Mouse (Mus musculus) CH12.LX (cell line): Measurements from ENCODE around the gene Dnaaf5. TPM values are rescaled to one million over a fixed set of nuclear protein-coding genes. Genes with fewer than 3 reads are reported as not detected.

Experiments
- DNase-seq: peaks from one replicate; pipeline ENCODE4 v3.0.0-alpha.2; 2013; ENCODE audit errors: extremely low read depth
- H3K27ac ChIP-seq: 2 replicates; pipeline ENCODE4 v1.5.1; 2012; ENCODE audit warnings: low read depth, mild to moderate bottlenecking, control low read depth, moderate library complexity; ENCODE audit not compliant: insufficient read depth
- H3K27me3 ChIP-seq: replicated peaks from 2 replicates; pipeline ENCODE3; 2012; ENCODE audit warnings: inconsistent platforms
- H3K36me3 ChIP-seq, 2 experiments: replicated peaks in 1 of 2; 2 replicates each; pipeline versions ENCODE3 to v1.6.1; 2012; ENCODE audit warnings: inconsistent platforms in 1 of 2, low read length in 1 of 2, mild to moderate bottlenecking in 1 of 2, mixed read lengths in 1 of 2, moderate library complexity in 1 of 2; ENCODE audit not compliant: control insufficient read depth in 1 of 2, insufficient read depth in 1 of 2
- H3K4me1 ChIP-seq, 2 experiments: 2 replicates each; pipeline ENCODE4 v1.6.1; 2012; ENCODE audit warnings: inconsistent platforms in 1 of 2, moderate library complexity in 1 of 2; ENCODE audit not compliant: insufficient read depth in 2 of 2, control insufficient read depth in 1 of 2
- H3K4me2 ChIP-seq: 2 replicates; pipeline ENCODE4 v1.6.1; 2012; ENCODE audit warnings: low read depth, mild to moderate bottlenecking, control low read depth; ENCODE audit not compliant: poor library complexity, insufficient read depth, severe bottlenecking
- H3K4me3 ChIP-seq, 3 experiments: fragments of 150-350 bp in 1 of 3; sonication (generic) in 1 of 3; replicated peaks in 1 of 3; 2 replicates each; pipeline versions ENCODE3 to v1.5.1; 2011 to 2012; ENCODE audit warnings: low read depth in 2 of 3, low read length in 2 of 3, mild to moderate bottlenecking in 2 of 3, moderate library complexity in 2 of 3, control low read depth in 1 of 3, improper control_type of control experiment in 1 of 3, inconsistent platforms in 1 of 3, mixed read lengths in 1 of 3; ENCODE audit not compliant: poor library complexity in 1 of 3
- H3K79me2 ChIP-seq: replicated peaks from 2 replicates; pipeline ENCODE4 v1.6.1; 2012; ENCODE audit warnings: mild to moderate bottlenecking, moderate library complexity; ENCODE audit not compliant: control insufficient read depth, poor library complexity, insufficient read depth, severe bottlenecking; ENCODE audit errors: extremely low read depth
- H3K9ac ChIP-seq: 2 replicates; pipeline ENCODE4 v1.6.1; 2012; ENCODE audit warnings: low read depth, mild to moderate bottlenecking, control low read depth, moderate library complexity; ENCODE audit not compliant: insufficient read depth
- H3K9me3 ChIP-seq: replicated peaks from 2 replicates; pipeline ENCODE3; 2012; ENCODE audit warnings: low read length, inconsistent platforms, mixed read lengths
- BHLHE40 ChIP-seq: IDR thresholded peaks from 2 replicates; pipeline ENCODE4 v1.6.1; 2011; ENCODE audit warnings: mild to moderate bottlenecking, low read depth, low read length, improper control_type of control experiment
- CTCF ChIP-seq, 2 experiments: IDR thresholded peaks in 1 of 2; conservative IDR thresholded peaks in 1 of 2; 2 replicates each; pipeline ENCODE4 v1.5.1; 2011 to 2012; ENCODE audit warnings: low read depth in 2 of 2, low read length in 2 of 2, improper control_type of control experiment in 1 of 2, inconsistent platforms in 1 of 2, mild to moderate bottlenecking in 1 of 2, moderate library complexity in 1 of 2
- E2F4 ChIP-seq: IDR thresholded peaks from 2 replicates; pipeline ENCODE4 v1.6.1; 2011; ENCODE audit warnings: low read depth, low read length, improper control_type of control experiment; ENCODE audit not compliant: insufficient replicate concordance
- ELF1 ChIP-seq: IDR thresholded peaks from 2 replicates; pipeline ENCODE4 v1.6.1; 2014; ENCODE audit warnings: low read depth, mild to moderate bottlenecking, inconsistent platforms, low read length, improper control_type of control experiment
- EP300 ChIP-seq: IDR thresholded peaks from 2 replicates; pipeline ENCODE4 v1.6.1; 2011; ENCODE audit warnings: low read length, improper control_type of control experiment
- ETS1 ChIP-seq: conservative IDR thresholded peaks from 2 replicates; pipeline ENCODE4 v1.6.1; 2012; ENCODE audit warnings: low read depth, mild to moderate bottlenecking, inconsistent platforms, low read length, improper control_type of control experiment, moderate library complexity
- GABPA ChIP-seq: IDR thresholded peaks from 2 replicates; pipeline ENCODE4 v1.6.1; 2012; ENCODE audit warnings: low read depth, low read length, improper control_type of control experiment, inconsistent platforms; ENCODE audit not compliant: insufficient replicate concordance
- HCFC1 ChIP-seq: IDR thresholded peaks from 2 replicates; pipeline ENCODE4 v1.6.1; 2012; ENCODE audit warnings: low read depth, mild to moderate bottlenecking, inconsistent platforms, low read length, improper control_type of control experiment
- IRF4 ChIP-seq: IDR thresholded peaks from 2 replicates; pipeline ENCODE4 v1.6.1; 2014; ENCODE audit warnings: low read depth, mild to moderate bottlenecking, inconsistent platforms, low read length, improper control_type of control experiment
- KAT2A ChIP-seq: IDR thresholded peaks from 2 replicates; pipeline ENCODE4 v1.6.1; 2012; ENCODE audit warnings: low read length, improper control_type of control experiment, inconsistent platforms; ENCODE audit not compliant: insufficient replicate concordance
- MAX ChIP-seq: IDR thresholded peaks from 2 replicates; pipeline ENCODE4 v1.6.1; 2011; ENCODE audit warnings: low read length, improper control_type of control experiment
- MEF2A ChIP-seq: IDR thresholded peaks from 2 replicates; pipeline ENCODE4 v1.6.1; 2014; ENCODE audit warnings: low read depth, mild to moderate bottlenecking, inconsistent platforms, low read length, improper control_type of control experiment, borderline replicate concordance
- NRF1 ChIP-seq: IDR thresholded peaks from 2 replicates; pipeline ENCODE4 v1.6.1; 2014; ENCODE audit warnings: low read depth, mild to moderate bottlenecking, inconsistent platforms, low read length, improper control_type of control experiment, moderate library complexity
- POLR2AphosphoS2 ChIP-seq: IDR thresholded peaks from 2 replicates; pipeline ENCODE4 v1.6.1; 2011; ENCODE audit warnings: low read depth, low read length, improper control_type of control experiment
- SIN3A ChIP-seq: IDR thresholded peaks from 2 replicates; pipeline ENCODE4 v1.6.1; 2012; ENCODE audit warnings: low read length, improper control_type of control experiment, inconsistent platforms
- SMC3 ChIP-seq: IDR thresholded peaks from 2 replicates; pipeline ENCODE4 v1.6.1; 2011; ENCODE audit warnings: low read depth, low read length, improper control_type of control experiment
- TCF12 ChIP-seq: IDR thresholded peaks from 2 replicates; pipeline ENCODE4 v1.6.1; 2014; ENCODE audit warnings: low read depth, mild to moderate bottlenecking, inconsistent platforms, low read length, improper control_type of control experiment
- ZMIZ1 ChIP-seq: IDR thresholded peaks from 2 replicates; pipeline ENCODE4 v1.6.1; 2012; ENCODE audit warnings: low read depth, mild to moderate bottlenecking, inconsistent platforms, low read length, improper control_type of control experiment
- ZNF384 ChIP-seq: IDR thresholded peaks from 2 replicates; pipeline ENCODE4 v1.6.1; 2012; ENCODE audit warnings: low read depth, low read length, improper control_type of control experiment, inconsistent platforms
- dilution Hi-C: fragments of 300-500 bp; cut with MboI; formaldehyde crosslinking; loops from 2 replicates; pipeline ENCODE4 v1.14.3; 2020; ENCODE audit warnings: low sequenced_read_pairs; ENCODE audit not compliant: extremely low pct_unique_long_range_greater_than_20kb, extremely low pct_ligation_motif_present
- in situ Hi-C: fragments of 300-500 bp; cut with MboI; formaldehyde crosslinking; loops from 3 replicates; pipeline ENCODE4 v1.14.3; 2019; ENCODE audit warnings: low sequenced_read_pairs, low pct_ligation_motif_present, low pct_unique_long_range_greater_than_20kb, mixed read lengths
- polyA plus RNA-seq: library from polyadenylated mRNA; unstranded; fragments of >175 nt; gene quantifications from 2 replicates; pipeline ENCODE4 v1.2.1, GENCODE M21; 2012; ENCODE audit warnings: low read depth; ENCODE audit not compliant: insufficient read length
- total RNA-seq, 2 experiments: library from RNA; depleted of rRNA; stranded (reverse); fragments of 300-350 nt in 1 of 2; fragments of >200 nt in 1 of 2; gene quantifications; 2 replicates each; pipeline ENCODE4 v1.2.3; 2012 to 2014

The Dnaaf5 gene
- total and polyA plus RNA-seq, 3 experiments, result 17.9 to 25.2 (median 21.7) TPM

- no peak for DNase-seq
- no peak for TF ChIP-seq TCF12
- no peak for TF ChIP-seq ELF1
- TF ChIP-seq ZNF384, result no peak
- TF ChIP-seq EP300, result no peak
- no peak for TF ChIP-seq NRF1
- TF ChIP-seq IRF4, result no peak
- no peak for TF ChIP-seq SIN3A
- TF ChIP-seq CTCF (conservative IDR thresholded peaks at IDR 0.05 in 1 of 2, IDR thresholded peaks at IDR 0.05 in 1 of 2; ENCODE audit: low read depth in 2 of 2, low read length in 2 of 2), result no peak
- no peak for TF ChIP-seq MAX
- no peak for TF ChIP-seq GABPA
- TF ChIP-seq ZMIZ1, result no peak
- no peak for TF ChIP-seq HCFC1
- no peak for TF ChIP-seq MEF2A
- TF ChIP-seq KAT2A, result no peak
Observed at GRCm38 (mm10) chr5:139114876-139115275, 35.1 kb upstream of the Dnaaf5 start.

GRCm38 (mm10) chr5:139115507-139115906 is 34.5 kb upstream of the Dnaaf5 start:
- H3K9me3 ChIP-seq, result no peaks in the 10 kb centered on the region
- no peak overlapping the region for H3K4me2 ChIP-seq
- H3K79me2 ChIP-seq, result no peaks in the 10 kb centered on the region
- peaks cover 3 to 18% of the 10 kb centered on the region in 2 experiments; a peak in 2 of 4 replicates for H3K4me1 ChIP-seq
- no peak overlapping the region for H3K27ac ChIP-seq
- no peaks in the 10 kb centered on the region for H3K27me3 ChIP-seq
- H3K4me3 ChIP-seq, result no peak overlapping the region
- no peak for TF ChIP-seq HCFC1
- no peak for TF ChIP-seq ETS1
- no peak for TF ChIP-seq POLR2AphosphoS2
- no peak for TF ChIP-seq GABPA
- TF ChIP-seq BHLHE40, result no peak
- no peak for TF ChIP-seq MAX
- TF ChIP-seq SMC3, result no peak
- TF ChIP-seq E2F4, result no peak
- no peak for DNase-seq
- in situ Hi-C loops, result no loop called here
- no peak overlapping the region for H3K9ac ChIP-seq
- dilution Hi-C loops, result no loop called here
- H3K36me3 ChIP-seq, result no peaks in the 10 kb centered on the region

More at GRCm38 (mm10) chr5:139114876-139115275, 35.1 kb upstream of the Dnaaf5 start:
- dilution Hi-C loops, result no loop called here
- Histone ChIP-seq H3K27ac (no peak overlapping the region), H3K4me2 (no peak overlapping the region), H3K9ac (no peak overlapping the region), H3K79me2 (no peaks in the 10 kb centered on the region), H3K4me1 (peaks cover 3 to 21% of the 10 kb centered on the region in 2 experiments; a peak in 2 of 4 replicates), H3K36me3 (no peaks in the 10 kb centered on the region), H3K4me3 (no peak overlapping the region), H3K9me3 (no peaks in the 10 kb centered on the region), H3K27me3 (no peaks in the 10 kb centered on the region)
- in situ Hi-C loops, result no loop called here
